Mouse (Mus musculus): ENCODE data around the gene Bcas3. TPM values are rescaled to one million over a fixed set of nuclear protein-coding genes. Genes with fewer than 3 reads are reported as not detected.

Bcas3 gene
- polyA plus RNA-seq, 1 experiment from 2014 or later: 19.1 TPM

- no peak for ATAC-seq (ENCODE audit: low read depth)
- no peaks in the 10 kb centered on the region for H3K9me3 ChIP-seq (replicated peaks; ENCODE audit: control insufficient read depth, low read length)
- H3K4me1 ChIP-seq (ENCODE audit: control insufficient read depth, low read depth, low read length): no peaks in the 10 kb centered on the region; the same call in none of the 2 replicates
- no peak overlapping the region for H3K27ac ChIP-seq (ENCODE audit: low read length)
- H3K27me3 ChIP-seq (ENCODE audit: control insufficient read depth, insufficient read depth, low read depth, low read length): peaks cover 13% of the 10 kb centered on the region
- H3K4me2 ChIP-seq (ENCODE audit: low read depth, low read length): no peak overlapping the region
- 70% methylated on average over 13 of the region's 13 CpGs for WGBS (ENCODE audit: insufficient replicate concordance)
- H3K36me3 ChIP-seq (ENCODE audit: control insufficient read depth, insufficient read depth): no peaks in the 10 kb centered on the region
- no peak overlapping the region for H3K9ac ChIP-seq (ENCODE audit: low read depth, low read length)
- H3K4me3 ChIP-seq (ENCODE audit: low read depth, low read length): no peak overlapping the region
Measured at GRCm38 (mm10) chr11:85754631-85755502, 401.9 kb downstream of the Bcas3 start.

GRCm38 (mm10) chr11:85755503-85756044 lies 402.6 kb downstream of the Bcas3 start:
- Histone ChIP-seq H3K27ac (ENCODE audit: low read length) (no peak overlapping the region), H3K9me3 (replicated peaks; ENCODE audit: control insufficient read depth, low read length) (no peaks in the 10 kb centered on the region), H3K4me3 (ENCODE audit: low read depth, low read length) (no peak overlapping the region), H3K9ac (ENCODE audit: low read depth, low read length) (no peak overlapping the region), H3K4me1 (ENCODE audit: control insufficient read depth, low read depth, low read length) (no peaks in the 10 kb centered on the region; the same call in none of the 2 replicates), H3K36me3 (ENCODE audit: control insufficient read depth, insufficient read depth) (no peaks in the 10 kb centered on the region), H3K4me2 (ENCODE audit: low read depth, low read length) (no peak overlapping the region), H3K27me3 (ENCODE audit: control insufficient read depth, insufficient read depth, low read depth, low read length) (peaks cover 19% of the 10 kb centered on the region)
- 70% methylated on average over 2 of the region's 2 CpGs for WGBS (ENCODE audit: insufficient replicate concordance)
- no peak for ATAC-seq (ENCODE audit: low read depth)

GRCm38 (mm10) chr11:85758891-85759290 lies 405.9 kb downstream of the Bcas3 start:
- no peaks in the 10 kb centered on the region for H3K36me3 ChIP-seq (ENCODE audit: control insufficient read depth, insufficient read depth)
- WGBS (ENCODE audit: insufficient replicate concordance): 47% methylated on average over 9 of the region's 9 CpGs
- ATAC-seq (ENCODE audit: low read depth): no peak
- no peak overlapping the region for H3K9ac ChIP-seq (ENCODE audit: low read depth, low read length)
- H3K4me2 ChIP-seq (ENCODE audit: low read depth, low read length): no peak overlapping the region
- H3K4me1 ChIP-seq (ENCODE audit: control insufficient read depth, low read depth, low read length): no peaks in the 10 kb centered on the region; the same call in none of the 2 replicates
- H3K4me3 ChIP-seq (ENCODE audit: low read depth, low read length): no peak overlapping the region
- no peaks in the 10 kb centered on the region for H3K9me3 ChIP-seq (replicated peaks; ENCODE audit: control insufficient read depth, low read length)
- H3K27ac ChIP-seq (ENCODE audit: low read length): no peak overlapping the region
- H3K27me3 ChIP-seq (ENCODE audit: control insufficient read depth, insufficient read depth, low read depth, low read length): peaks cover 31% of the 10 kb centered on the region

GRCm38 (mm10) chr11:85759634-85760439 lies 406.9 kb downstream of the Bcas3 start:
- no peak for ATAC-seq (ENCODE audit: low read depth)
- no peaks in the 10 kb centered on the region; the same call in none of the 2 replicates for H3K4me1 ChIP-seq (ENCODE audit: control insufficient read depth, low read depth, low read length)
- no peak overlapping the region for H3K4me2 ChIP-seq (ENCODE audit: low read depth, low read length)
- H3K9me3 ChIP-seq (replicated peaks; ENCODE audit: control insufficient read depth, low read length): no peaks in the 10 kb centered on the region
- no peak overlapping the region for H3K4me3 ChIP-seq (ENCODE audit: low read depth, low read length)
- H3K27me3 ChIP-seq (ENCODE audit: control insufficient read depth, insufficient read depth, low read depth, low read length): peaks cover 36% of the 10 kb centered on the region
- no peak overlapping the region for H3K9ac ChIP-seq (ENCODE audit: low read depth, low read length)
- H3K36me3 ChIP-seq (ENCODE audit: control insufficient read depth, insufficient read depth): no peaks in the 10 kb centered on the region
- no peak overlapping the region for H3K27ac ChIP-seq (ENCODE audit: low read length)
- 70% methylated on average over 14 of the region's 14 CpGs for WGBS (ENCODE audit: insufficient replicate concordance)

- Histone ChIP-seq H3K4me3 (ENCODE audit: low read depth, low read length) (no peak overlapping the region), H3K9me3 (replicated peaks; ENCODE audit: control insufficient read depth, low read length) (no peaks in the 10 kb centered on the region), H3K4me1 (ENCODE audit: control insufficient read depth, low read depth, low read length) (no peaks in the 10 kb centered on the region; the same call in none of the 2 replicates), H3K4me2 (ENCODE audit: low read depth, low read length) (no peak overlapping the region), H3K27ac (ENCODE audit: low read length) (0 out of 2 replicates have a peak overlapping the region, but pooled peaks have one; percentile 16), H3K36me3 (ENCODE audit: control insufficient read depth, insufficient read depth) (no peaks in the 10 kb centered on the region), H3K27me3 (ENCODE audit: control insufficient read depth, insufficient read depth, low read depth, low read length) (peaks cover 35% of the 10 kb centered on the region), H3K9ac (ENCODE audit: low read depth, low read length) (no peak overlapping the region)
- ATAC-seq (ENCODE audit: low read depth): no peak
- WGBS (ENCODE audit: insufficient replicate concordance): 45% methylated on average over 6 of the region's 6 CpGs
Measured at GRCm38 (mm10) chr11:85760486-85761141, 407.6 kb downstream of the Bcas3 start.

GRCm38 (mm10) chr11:85761170-85761569 lies 408.2 kb downstream of the Bcas3 start:
- H3K9ac ChIP-seq (ENCODE audit: low read depth, low read length): no peak overlapping the region
- no peak for ATAC-seq (ENCODE audit: low read depth)
- H3K27ac ChIP-seq (ENCODE audit: low read length): no peak overlapping the region
- no peak overlapping the region for H3K4me2 ChIP-seq (ENCODE audit: low read depth, low read length)
- no peaks in the 10 kb centered on the region for H3K36me3 ChIP-seq (ENCODE audit: control insufficient read depth, insufficient read depth)
- 72% methylated on average over 3 of the region's 3 CpGs for WGBS (ENCODE audit: insufficient replicate concordance)
- no peaks in the 10 kb centered on the region; the same call in none of the 2 replicates for H3K4me1 ChIP-seq (ENCODE audit: control insufficient read depth, low read depth, low read length)
- H3K27me3 ChIP-seq (ENCODE audit: control insufficient read depth, insufficient read depth, low read depth, low read length): peaks cover 36% of the 10 kb centered on the region
- no peak overlapping the region for H3K4me3 ChIP-seq (ENCODE audit: low read depth, low read length)
- H3K9me3 ChIP-seq (replicated peaks; ENCODE audit: control insufficient read depth, low read length): no peaks in the 10 kb centered on the region

- H3K9me3 ChIP-seq (replicated peaks; ENCODE audit: control insufficient read depth, low read length): no peaks in the 10 kb centered on the region
- no peaks in the 10 kb centered on the region for H3K36me3 ChIP-seq (ENCODE audit: control insufficient read depth, insufficient read depth)
- 67% methylated on average over 3 of the region's 3 CpGs for WGBS (ENCODE audit: insufficient replicate concordance)
- no peak overlapping the region for H3K4me2 ChIP-seq (ENCODE audit: low read depth, low read length)
- no peak overlapping the region for H3K9ac ChIP-seq (ENCODE audit: low read depth, low read length)
- peaks cover 56% of the 10 kb centered on the region for H3K27me3 ChIP-seq (ENCODE audit: control insufficient read depth, insufficient read depth, low read depth, low read length)
- H3K27ac ChIP-seq (ENCODE audit: low read length): no peak overlapping the region
- H3K4me3 ChIP-seq (ENCODE audit: low read depth, low read length): no peak overlapping the region
- H3K4me1 ChIP-seq (ENCODE audit: control insufficient read depth, low read depth, low read length): no peaks in the 10 kb centered on the region; the same call in none of the 2 replicates
- ATAC-seq (ENCODE audit: low read depth): no peak
Measured at GRCm38 (mm10) chr11:85763655-85764054, 410.7 kb downstream of the Bcas3 start.

- WGBS (ENCODE audit: insufficient replicate concordance): 55% methylated on average over 7 of the region's 7 CpGs
- Histone ChIP-seq H3K4me1 (ENCODE audit: control insufficient read depth, low read depth, low read length) (peaks cover 7% of the 10 kb centered on the region; the same call in 1 of the 2 replicates), H3K9me3 (replicated peaks; ENCODE audit: control insufficient read depth, low read length) (no peaks in the 10 kb centered on the region), H3K27me3 (ENCODE audit: control insufficient read depth, insufficient read depth, low read depth, low read length) (peaks cover 59% of the 10 kb centered on the region), H3K27ac (ENCODE audit: low read length) (no peak overlapping the region), H3K4me3 (ENCODE audit: low read depth, low read length) (no peak overlapping the region), H3K9ac (ENCODE audit: low read depth, low read length) (no peak overlapping the region), H3K36me3 (ENCODE audit: control insufficient read depth, insufficient read depth) (no peaks in the 10 kb centered on the region), H3K4me2 (ENCODE audit: low read depth, low read length) (no peak overlapping the region)
- no peak for ATAC-seq (ENCODE audit: low read depth)
Measured at GRCm38 (mm10) chr11:85766106-85766723, 413.2 kb downstream of the Bcas3 start.
